Mouse (Mus musculus): ENCODE results near the gene Ell2. TPM values are rescaled to one million over a fixed set of nuclear protein-coding genes. Genes with fewer than 3 reads are reported as not detected.

The Ell2 gene
- polyA plus RNA-seq, 1 experiment from 2014 or later = 4.2 TPM

GRCm38 (mm10) chr13:75775961-75776360 lies 69.4 kb downstream of the Ell2 start:
- Histone ChIP-seq H3K4me2 (replicated peaks; ENCODE audit: low read depth, low read length) (no peak overlapping the region), H3K4me3 (ENCODE audit: low read length) (no peak overlapping the region), H3K9me3 (ENCODE audit: low read length) (no peaks in the 10 kb centered on the region), H3K4me1 (ENCODE audit: insufficient read depth, low read length) (no peaks in the 10 kb centered on the region), H3K36me3 (ENCODE audit: insufficient read depth, low read length) (no peaks in the 10 kb centered on the region), H3K27me3 (ENCODE audit: insufficient read depth, low read length) (no peaks in the 10 kb centered on the region), H3K9ac (replicated peaks; ENCODE audit: low read length) (no peak overlapping the region), H3K27ac (ENCODE audit: low read length) (no peak overlapping the region)
- no peak for ATAC-seq (ENCODE audit: low FRiP score, low TSS enrichment)

- H3K36me3 ChIP-seq (ENCODE audit: insufficient read depth, low read length) = no peaks in the 10 kb centered on the region
- no peak overlapping the region for H3K9ac ChIP-seq (replicated peaks; ENCODE audit: low read length)
- H3K27ac ChIP-seq (ENCODE audit: low read length) = no peak overlapping the region
- H3K9me3 ChIP-seq (ENCODE audit: low read length) = no peaks in the 10 kb centered on the region
- ATAC-seq (ENCODE audit: low FRiP score, low TSS enrichment) = no peak
- H3K4me3 ChIP-seq (ENCODE audit: low read length) = no peak overlapping the region
- H3K4me1 ChIP-seq (ENCODE audit: insufficient read depth, low read length) = no peaks in the 10 kb centered on the region
- H3K4me2 ChIP-seq (replicated peaks; ENCODE audit: low read depth, low read length) = no peak overlapping the region
- H3K27me3 ChIP-seq (ENCODE audit: insufficient read depth, low read length) = no peaks in the 10 kb centered on the region
- 54% methylated on average over 1 of the region's 1 CpGs for WGBS
Measured at GRCm38 (mm10) chr13:75776692-75777091, 70.1 kb downstream of the Ell2 start.

- H3K9me3 ChIP-seq (ENCODE audit: low read length) = no peaks in the 10 kb centered on the region
- H3K36me3 ChIP-seq (ENCODE audit: insufficient read depth, low read length) = no peaks in the 10 kb centered on the region
- H3K4me2 ChIP-seq (replicated peaks; ENCODE audit: low read depth, low read length) = no peak overlapping the region
- no peaks in the 10 kb centered on the region for H3K4me1 ChIP-seq (ENCODE audit: insufficient read depth, low read length)
- ATAC-seq (ENCODE audit: low FRiP score, low TSS enrichment) = no peak
- H3K27me3 ChIP-seq (ENCODE audit: insufficient read depth, low read length) = no peaks in the 10 kb centered on the region
- 82% methylated on average over 6 of the region's 6 CpGs for WGBS
- H3K4me3 ChIP-seq (ENCODE audit: low read length) = no peak overlapping the region
- H3K27ac ChIP-seq (ENCODE audit: low read length) = no peak overlapping the region
- H3K9ac ChIP-seq (replicated peaks; ENCODE audit: low read length) = no peak overlapping the region
Measured at GRCm38 (mm10) chr13:75778156-75778555, 71.6 kb downstream of the Ell2 start.

- Histone ChIP-seq H3K27ac (ENCODE audit: low read length) (no peak overlapping the region), H3K9me3 (ENCODE audit: low read length) (no peaks in the 10 kb centered on the region), H3K4me1 (ENCODE audit: insufficient read depth, low read length) (no peaks in the 10 kb centered on the region), H3K4me2 (replicated peaks; ENCODE audit: low read depth, low read length) (no peak overlapping the region), H3K4me3 (ENCODE audit: low read length) (no peak overlapping the region), H3K9ac (replicated peaks; ENCODE audit: low read length) (no peak overlapping the region), H3K27me3 (ENCODE audit: insufficient read depth, low read length) (no peaks in the 10 kb centered on the region), H3K36me3 (ENCODE audit: insufficient read depth, low read length) (no peaks in the 10 kb centered on the region)
- WGBS = 92% methylated on average over 2 of the region's 2 CpGs
- ATAC-seq (ENCODE audit: low FRiP score, low TSS enrichment) = no peak
Measured at GRCm38 (mm10) chr13:75779169-75779568, 72.6 kb downstream of the Ell2 start.

- Histone ChIP-seq H3K4me1 (ENCODE audit: insufficient read depth, low read length) (no peaks in the 10 kb centered on the region), H3K9ac (replicated peaks; ENCODE audit: low read length) (no peak overlapping the region), H3K4me3 (ENCODE audit: low read length) (no peak overlapping the region), H3K36me3 (ENCODE audit: insufficient read depth, low read length) (no peaks in the 10 kb centered on the region), H3K27ac (ENCODE audit: low read length) (no peak overlapping the region), H3K27me3 (ENCODE audit: insufficient read depth, low read length) (no peaks in the 10 kb centered on the region), H3K9me3 (ENCODE audit: low read length) (no peaks in the 10 kb centered on the region), H3K4me2 (replicated peaks; ENCODE audit: low read depth, low read length) (no peak overlapping the region)
- WGBS = 40% methylated on average over 2 of the region's 2 CpGs
- ATAC-seq (ENCODE audit: low FRiP score, low TSS enrichment) = no peak
Measured at GRCm38 (mm10) chr13:75780096-75780495, 73.5 kb downstream of the Ell2 start.

- no peak overlapping the region for H3K4me2 ChIP-seq (replicated peaks; ENCODE audit: low read depth, low read length)
- no peak overlapping the region for H3K9ac ChIP-seq (replicated peaks; ENCODE audit: low read length)
- H3K27ac ChIP-seq (ENCODE audit: low read length) = no peak overlapping the region
- no peak for ATAC-seq (ENCODE audit: low FRiP score, low TSS enrichment)
- H3K4me3 ChIP-seq (ENCODE audit: low read length) = no peak overlapping the region
- 49% methylated on average over 4 of the region's 4 CpGs for WGBS
- H3K9me3 ChIP-seq (ENCODE audit: low read length) = no peaks in the 10 kb centered on the region
- H3K27me3 ChIP-seq (ENCODE audit: insufficient read depth, low read length) = no peaks in the 10 kb centered on the region
- no peaks in the 10 kb centered on the region for H3K36me3 ChIP-seq (ENCODE audit: insufficient read depth, low read length)
- H3K4me1 ChIP-seq (ENCODE audit: insufficient read depth, low read length) = no peaks in the 10 kb centered on the region
Measured at GRCm38 (mm10) chr13:75785726-75786125, 79.2 kb downstream of the Ell2 start.

- Histone ChIP-seq H3K27ac (ENCODE audit: low read length) (no peak overlapping the region), H3K27me3 (ENCODE audit: insufficient read depth, low read length) (no peaks in the 10 kb centered on the region), H3K4me2 (replicated peaks; ENCODE audit: low read depth, low read length) (no peak overlapping the region), H3K36me3 (ENCODE audit: insufficient read depth, low read length) (no peaks in the 10 kb centered on the region), H3K4me3 (ENCODE audit: low read length) (no peak overlapping the region), H3K4me1 (ENCODE audit: insufficient read depth, low read length) (no peaks in the 10 kb centered on the region), H3K9me3 (ENCODE audit: low read length) (no peaks in the 10 kb centered on the region), H3K9ac (replicated peaks; ENCODE audit: low read length) (no peak overlapping the region)
- WGBS = 87% methylated on average over 11 of the region's 11 CpGs
- no peak for ATAC-seq (ENCODE audit: low FRiP score, low TSS enrichment)
Measured at GRCm38 (mm10) chr13:75786264-75786663, 79.7 kb downstream of the Ell2 start.

- WGBS = 90% methylated on average over 3 of the region's 3 CpGs
- no peak overlapping the region for H3K4me2 ChIP-seq (replicated peaks; ENCODE audit: low read depth, low read length)
- H3K4me1 ChIP-seq (ENCODE audit: insufficient read depth, low read length) = no peaks in the 10 kb centered on the region
- H3K36me3 ChIP-seq (ENCODE audit: insufficient read depth, low read length) = no peaks in the 10 kb centered on the region
- no peaks in the 10 kb centered on the region for H3K9me3 ChIP-seq (ENCODE audit: low read length)
- H3K9ac ChIP-seq (replicated peaks; ENCODE audit: low read length) = no peak overlapping the region
- no peak overlapping the region for H3K27ac ChIP-seq (ENCODE audit: low read length)
- H3K27me3 ChIP-seq (ENCODE audit: insufficient read depth, low read length) = no peaks in the 10 kb centered on the region
- no peak for ATAC-seq (ENCODE audit: low FRiP score, low TSS enrichment)
- H3K4me3 ChIP-seq (ENCODE audit: low read length) = no peak overlapping the region
Measured at GRCm38 (mm10) chr13:75787364-75787763, 80.8 kb downstream of the Ell2 start.

GRCm38 (mm10) chr13:75788178-75788577 lies 81.6 kb downstream of the Ell2 start:
- WGBS = 97% methylated on average over 4 of the region's 4 CpGs
- Histone ChIP-seq H3K36me3 (ENCODE audit: insufficient read depth, low read length) (no peaks in the 10 kb centered on the region), H3K27me3 (ENCODE audit: insufficient read depth, low read length) (no peaks in the 10 kb centered on the region), H3K9ac (replicated peaks; ENCODE audit: low read length) (no peak overlapping the region), H3K4me3 (ENCODE audit: low read length) (no peak overlapping the region), H3K9me3 (ENCODE audit: low read length) (no peaks in the 10 kb centered on the region), H3K27ac (ENCODE audit: low read length) (no peak overlapping the region), H3K4me1 (ENCODE audit: insufficient read depth, low read length) (no peaks in the 10 kb centered on the region), H3K4me2 (replicated peaks; ENCODE audit: low read depth, low read length) (no peak overlapping the region)
- no peak for ATAC-seq (ENCODE audit: low FRiP score, low TSS enrichment)

GRCm38 (mm10) chr13:75789061-75789834 lies 82.7 kb downstream of the Ell2 start:
- H3K4me3 ChIP-seq (ENCODE audit: low read length) = no peak overlapping the region
- no peaks in the 10 kb centered on the region for H3K9me3 ChIP-seq (ENCODE audit: low read length)
- no peak for ATAC-seq (ENCODE audit: low FRiP score, low TSS enrichment)
- 91% methylated on average over 2 of the region's 2 CpGs for WGBS
- H3K4me1 ChIP-seq (ENCODE audit: insufficient read depth, low read length) = no peaks in the 10 kb centered on the region
- no peak overlapping the region for H3K4me2 ChIP-seq (replicated peaks; ENCODE audit: low read depth, low read length)
- H3K36me3 ChIP-seq (ENCODE audit: insufficient read depth, low read length) = no peaks in the 10 kb centered on the region
- H3K9ac ChIP-seq (replicated peaks; ENCODE audit: low read length) = no peak overlapping the region
- H3K27me3 ChIP-seq (ENCODE audit: insufficient read depth, low read length) = no peaks in the 10 kb centered on the region
- no peak overlapping the region for H3K27ac ChIP-seq (ENCODE audit: low read length)

All from kidney, embryonic 16.5 days (tissue).